8 mouse cellular contexts compared by ENCODE assay signal in the genomic region with DNA sequence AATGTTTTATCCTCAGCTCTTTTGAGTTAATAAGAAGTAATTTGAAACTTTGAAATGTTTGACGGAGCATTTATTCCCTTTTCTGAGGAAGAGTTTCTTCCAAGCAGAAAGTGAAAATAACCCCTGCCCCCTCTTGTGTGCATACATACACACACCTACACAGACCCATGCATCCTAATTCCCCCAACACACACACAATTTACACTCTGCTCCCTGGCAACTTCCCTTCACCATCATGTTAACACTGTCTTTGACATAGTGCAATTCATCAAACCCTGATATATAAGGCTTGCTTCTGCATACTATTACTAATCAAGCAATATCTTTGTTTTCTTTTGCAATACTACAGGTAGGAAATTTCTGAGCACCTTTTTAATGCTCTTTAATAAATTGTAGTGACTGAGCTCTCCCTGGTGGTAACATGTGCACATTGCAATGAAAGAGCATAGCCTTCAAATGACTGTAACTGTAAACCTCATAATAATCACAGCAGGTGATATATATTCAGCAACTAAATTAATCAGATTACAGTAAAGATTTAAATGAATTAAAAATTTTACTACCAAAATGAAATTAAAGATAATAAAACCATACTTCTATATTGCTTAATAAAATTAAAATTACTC.
DNase-seq lines count a peak whose midpoint lies in the region; ATAC-seq and TF ChIP-seq lines count a peak whose summit lies in the region.

No protein-coding gene starts in this region.

- H3K27me3 ChIP-seq in midbrain, embryonic 11.5 days (ENCODE audit: control insufficient read depth, insufficient read depth, low read length), result no peaks in the 10 kb centered on the region
- H3K27me3 ChIP-seq in midbrain, embryonic 10.5 days (ENCODE audit: low read depth, poor library complexity, severe bottlenecking), result no peaks in the 10 kb centered on the region

- H3K4me3 ChIP-seq in gastrocnemius, adult 2 months, result no peak overlapping the region
- no peak overlapping the region for H3K4me3 ChIP-seq in midbrain, embryonic 11.5 days (ENCODE audit: low read depth, low read length)
- H3K4me3 ChIP-seq in midbrain, embryonic 10.5 days, result no peak overlapping the region

- H3K4me2 ChIP-seq in midbrain, embryonic 11.5 days, result no peak overlapping the region

- peak; percentile 50; the same call in 1 of the 2 replicates for ATAC-seq in midbrain, embryonic 11.5 days (ENCODE audit: low FRiP score)

- H3K9ac ChIP-seq in midbrain, embryonic 11.5 days (ENCODE audit: low read length), result no peak overlapping the region

- intact Hi-C loops in gastrocnemius, adult 2 months (cut with DNase I), result loop anchor here (5.0 kb wide), 1 partner anchor 343 kb away; no protein-coding TSS in a partner anchor
- intact Hi-C loops in gastrocnemius, postnatal 36 days (cut with DNase I), result no loop called here
- intact Hi-C loops in heart, postnatal 36 days (cut with DNase I), result loop anchor here (5.0 kb wide), 1 partner anchor 343 kb away; no protein-coding TSS in a partner anchor

- H3K36me3 ChIP-seq in midbrain, embryonic 11.5 days (ENCODE audit: control insufficient read depth, insufficient read depth, low read length), result no peaks in the 10 kb centered on the region
- no peaks in the 10 kb centered on the region for H3K36me3 ChIP-seq in midbrain, embryonic 10.5 days

- WGBS in midbrain, embryonic 11.5 days, result 68% methylated on average over 1 of the region's 1 CpGs
- WGBS in midbrain, embryonic 10.5 days, result 78% methylated on average over 1 of the region's 1 CpGs

- peak; percentile 66 for TF ChIP-seq CTCF in gastrocnemius, adult 2 months (IDR thresholded peaks at IDR 0.05)

- H3K9me3 ChIP-seq in midbrain, embryonic 11.5 days (ENCODE audit: control insufficient read depth, low read length), result no peaks in the 10 kb centered on the region
- no peaks in the 10 kb centered on the region for H3K9me3 ChIP-seq in midbrain, embryonic 10.5 days (replicated peaks)

- H3K27ac ChIP-seq in gastrocnemius, adult 2 months, result no peak overlapping the region
- no peak overlapping the region for H3K27ac ChIP-seq in midbrain, embryonic 11.5 days (ENCODE audit: low read depth, low read length)
- H3K27ac ChIP-seq in midbrain, embryonic 10.5 days (replicated peaks), result no peak overlapping the region

- no peaks in the 10 kb centered on the region for H3K4me1 ChIP-seq in midbrain, embryonic 11.5 days (ENCODE audit: control insufficient read depth, insufficient read depth, low read length)
- H3K4me1 ChIP-seq in midbrain, embryonic 10.5 days, result no peaks in the 10 kb centered on the region

- no peak for DNase-seq in gastrocnemius, adult 2 months
- DNase-seq in gastrocnemius, postnatal 36 days, result no peak
- no peak for DNase-seq in midbrain, embryonic 11.5 days (ENCODE audit: low spot score, missing footprints)
- no peak for DNase-seq in midbrain, embryonic 10.5 days (ENCODE audit: low spot score)
- DNase-seq in forelimb bud, embryonic 11.5 days (ENCODE audit: low read depth, low spot score), result peak; percentile 35
- DNase-seq in retina, postnatal 1 day, result peak; percentile 42
- no peak for DNase-seq in B cell, adult 2 months
- DNase-seq in heart, postnatal 36 days, result no peak

Comparison
In these comparisons a context has a peak if more than half of its experiments do, and no peak if none do; other contexts are left out.
1. DNase-seq: peak in forelimb bud, embryonic 11.5 days (single experiment) and retina, postnatal 1 day (single experiment); none in gastrocnemius, adult 2 months (single experiment), gastrocnemius, postnatal 36 days (0 of 2), midbrain, embryonic 11.5 days (single experiment), midbrain, embryonic 10.5 days (single experiment), B cell, adult 2 months (0 of 2) and heart, postnatal 36 days (0 of 2).